In the genomic region with DNA sequence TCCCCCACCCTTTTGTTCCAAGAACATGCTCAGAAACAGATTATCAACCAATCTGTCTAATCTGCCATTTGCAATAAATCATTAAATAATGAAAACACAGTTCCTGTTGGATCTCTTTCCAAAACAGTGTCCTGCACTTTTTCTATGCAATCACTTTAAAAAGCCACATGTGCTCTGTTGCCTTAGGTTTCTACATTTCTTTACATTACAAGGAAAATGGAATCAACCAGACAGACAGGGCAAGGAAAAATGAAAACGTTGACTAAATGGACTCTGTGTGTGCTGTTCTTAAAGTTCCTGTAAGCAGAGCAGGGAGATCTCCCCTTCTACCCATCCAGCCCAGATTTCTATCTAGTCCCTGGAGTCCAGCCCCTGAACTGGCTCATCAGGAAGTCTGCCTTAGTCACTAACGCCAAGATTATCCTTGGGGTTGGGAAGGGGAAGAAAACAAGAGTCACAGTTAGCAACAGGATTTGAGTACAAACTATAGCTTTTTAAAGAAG, we compare ENCODE assay signal across 9 mouse cellular contexts. TPM values are rescaled to one million over a fixed set of nuclear protein-coding genes. Genes with fewer than 3 reads are reported as not detected.
DNase-seq lines count a peak whose midpoint lies in the region; ATAC-seq and TF ChIP-seq lines count a peak whose summit lies in the region.
"Had no signal": no experiment of that assay in that cellular context is flagged by ENCODE, and none has a peak within 500 bp of the region (broad histone marks: within the 10 kb centered on the region; RNA-seq: fewer than 3 reads in every experiment).

No protein-coding gene starts in this region.

- no peaks in the 10 kb centered on the region for H3K36me3 ChIP-seq in lung, postnatal 0 days (ENCODE audit: insufficient read depth, low read length)
- no peaks in the 10 kb centered on the region for H3K36me3 ChIP-seq in forebrain, embryonic 11.5 days (ENCODE audit: control insufficient read depth, insufficient read depth, low read length)
- no peaks in the 10 kb centered on the region for H3K36me3 ChIP-seq in macrophage (ENCODE audit: inconsistent target)
- no peaks in the 10 kb centered on the region for H3K36me3 ChIP-seq in stomach, postnatal 0 days (ENCODE audit: control insufficient read depth, insufficient read depth, low read length)

- no peak for DNase-seq in lung, postnatal 0 days (ENCODE audit: low spot score)
- DNase-seq in lung, postnatal 36 days, result no peak
- DNase-seq in forebrain, embryonic 11.5 days (ENCODE audit: low spot score), result no peak
- DNase-seq in stomach, postnatal 0 days (ENCODE audit: low spot score), result no peak
- DNase-seq in ovary, adult 18-20 months (ENCODE audit: low spot score), result no peak
- DNase-seq in thymus, postnatal 0 days (ENCODE audit: low spot score), result no peak
- DNase-seq: lung, embryonic 14.5 days had no signal

- no peak overlapping the region for H3K4me3 ChIP-seq in lung, postnatal 0 days (ENCODE audit: low read depth, low read length)
- no peak overlapping the region for H3K4me3 ChIP-seq in forebrain, embryonic 11.5 days (ENCODE audit: low read depth, low read length)
- H3K4me3 ChIP-seq in macrophage (ENCODE audit: inconsistent target), result no peak overlapping the region
- H3K4me3 ChIP-seq in stomach, postnatal 0 days (ENCODE audit: low read depth, low read length), result no peak overlapping the region

- TF ChIP-seq EP300 in lung, postnatal 0 days (IDR thresholded peaks at IDR 0.05), result no peak
- no peak for TF ChIP-seq EP300 in stomach, postnatal 0 days (optimal IDR thresholded peaks at IDR 0.05)

- no peak for ATAC-seq in lung, postnatal 0 days
- ATAC-seq in forebrain, embryonic 11.5 days (replicated peaks; ENCODE audit: low FRiP score), result no peak
- no peak for ATAC-seq in stomach, postnatal 0 days (ENCODE audit: low FRiP score, low TSS enrichment)
- ATAC-seq: Patski had no signal

- peak overlapping the region; percentile 14; the same call in 1 of the 2 replicates for H3K27ac ChIP-seq in lung, postnatal 0 days (ENCODE audit: low read length)
- H3K27ac ChIP-seq in forebrain, embryonic 11.5 days (ENCODE audit: low read depth, low read length), result peak overlapping the region; percentile 77
- H3K27ac ChIP-seq in macrophage, result peak overlapping the region; percentile 21; the same call in 1 of the 2 replicates
- peak overlapping the region; percentile 61 for H3K27ac ChIP-seq in stomach, postnatal 0 days (replicated peaks)

- no peaks in the 10 kb centered on the region for H3K9me3 ChIP-seq in lung, postnatal 0 days (ENCODE audit: low read length)
- H3K9me3 ChIP-seq in forebrain, embryonic 11.5 days (ENCODE audit: control insufficient read depth, low read length), result no peaks in the 10 kb centered on the region
- no peaks in the 10 kb centered on the region for H3K9me3 ChIP-seq in stomach, postnatal 0 days (ENCODE audit: control insufficient read depth, low read length)

- no peak for TF ChIP-seq CTCF in lung, postnatal 0 days (IDR thresholded peaks at IDR 0.05)
- no peak for TF ChIP-seq CTCF in stomach, postnatal 0 days (IDR thresholded peaks at IDR 0.05; ENCODE audit: low read depth)

- WGBS in lung, postnatal 0 days, result 20% methylated on average over 2 of the region's 2 CpGs
- WGBS in forebrain, embryonic 11.5 days, result 22% methylated on average over 2 of the region's 2 CpGs
- 15% methylated on average over 2 of the region's 2 CpGs for WGBS in macrophage (ENCODE audit: missing documents)
- 4% methylated on average over 2 of the region's 2 CpGs for WGBS in stomach, postnatal 0 days

- H3K27me3 ChIP-seq in lung, postnatal 0 days (replicated peaks; ENCODE audit: insufficient read depth, low read length), result no peaks in the 10 kb centered on the region
- no peaks in the 10 kb centered on the region for H3K27me3 ChIP-seq in forebrain, embryonic 11.5 days (ENCODE audit: control insufficient read depth, insufficient read depth, low read length)
- H3K27me3 ChIP-seq in stomach, postnatal 0 days (ENCODE audit: control insufficient read depth, insufficient read depth, low read length), result no peaks in the 10 kb centered on the region
- H3K27me3 ChIP-seq: Patski had no signal

- H3K79me2 ChIP-seq in macrophage (ENCODE audit: inconsistent target), result peaks cover 100% of the 10 kb centered on the region

- H3K9ac ChIP-seq in lung, postnatal 0 days (replicated peaks; ENCODE audit: low read depth), result no peak overlapping the region
- no peak overlapping the region for H3K9ac ChIP-seq in forebrain, embryonic 11.5 days (ENCODE audit: low read length)
- H3K9ac ChIP-seq in stomach, postnatal 0 days (ENCODE audit: low read length), result no peak overlapping the region
- H3K9ac ChIP-seq: lung, embryonic 14.5 days had no signal

- H3K4me1 ChIP-seq in lung, postnatal 0 days (ENCODE audit: insufficient read depth, low read depth, low read length), result no peaks in the 10 kb centered on the region; the same call in 1 of the 2 replicates
- H3K4me1 ChIP-seq in forebrain, embryonic 11.5 days (replicated peaks; ENCODE audit: control insufficient read depth, insufficient read depth, low read length), result peaks cover 10% of the 10 kb centered on the region; the same call in 1 of the 2 replicates
- no peaks in the 10 kb centered on the region; the same call in 1 of the 2 replicates for H3K4me1 ChIP-seq in stomach, postnatal 0 days (replicated peaks; ENCODE audit: control insufficient read depth, insufficient read depth)

- H3K4me2 ChIP-seq in lung, postnatal 0 days (replicated peaks; ENCODE audit: low read depth, low read length), result no peak overlapping the region
- no peak overlapping the region for H3K4me2 ChIP-seq in forebrain, embryonic 11.5 days (ENCODE audit: low read depth, low read length, severe bottlenecking)
- H3K4me2 ChIP-seq in stomach, postnatal 0 days (replicated peaks; ENCODE audit: low read depth), result no peak overlapping the region
- H3K4me2 ChIP-seq: lung, embryonic 14.5 days had no signal

RNA-seq across cellular contexts. Expression of a gene that starts 13.7 kb away (rescaled TPM):
- 39.1 and 45.0 TPM in 2 replicates for polyA plus RNA-seq in lung, postnatal 0 days (2015; fragmentation: Nextera tagmentation; extraction: Ambion mirVana)
- polyA plus RNA-seq in forebrain, embryonic 11.5 days (2014; fragmentation: Nextera tagmentation; extraction: Ambion mirVana), result 123 and 130 TPM in 2 replicates
- total RNA-seq in macrophage (2018; cell fraction: chromatin; rRNA removed), result 100 to 1,000 TPM in 21 of 26 experiments, 10 to 100 TPM in 5; 41.0 to 221 (median 158) TPM
- 10 to 100 TPM in 24 of 26 experiments, 1 to 10 TPM in 2; 7.8 to 25.0 (median 18.0) TPM for total RNA-seq in macrophage (2018; cell fraction: cytosol; rRNA removed)
- total RNA-seq in macrophage (2018; cell fraction: nucleus; rRNA removed), result 100 to 1,000 TPM in 2 of 26 experiments, 10 to 100 TPM in 24; 19.7 to 122 (median 58.3) TPM
- polyA plus RNA-seq in macrophage (2018), result 16.4 to 30.9 TPM (median 20.2 TPM) in 3 replicates
- 23.1 and 27.5 TPM in 2 replicates for polyA plus RNA-seq in stomach, postnatal 0 days (2015; fragmentation: Nextera tagmentation; extraction: Ambion mirVana)
- polyA plus RNA-seq in thymus, postnatal 0 days (2015; fragmentation: Nextera tagmentation; extraction: Ambion mirVana), result 50.4 and 53.6 TPM in 2 replicates

RNA-seq across cellular contexts. Expression of a gene that starts 29.3 kb away (rescaled TPM):
- polyA plus RNA-seq in lung, postnatal 0 days (2015; fragmentation: Nextera tagmentation; extraction: Ambion mirVana), result 174 and 180 TPM in 2 replicates
- polyA plus RNA-seq in forebrain, embryonic 11.5 days (2014; fragmentation: Nextera tagmentation; extraction: Ambion mirVana), result 14.1 and 16.8 TPM in 2 replicates
- 100 to 1,000 TPM; 126 to 299 (median 187) TPM for total RNA-seq in macrophage (2018; cell fraction: chromatin; rRNA removed)
- total RNA-seq in macrophage (2018; cell fraction: cytosol; rRNA removed), result 10 to 100 TPM; 27.1 to 45.4 (median 35.8) TPM
- 100 to 1,000 TPM in 24 of 26 experiments, 10 to 100 TPM in 2; 97.6 to 217 (median 179) TPM for total RNA-seq in macrophage (2018; cell fraction: nucleus; rRNA removed)
- polyA plus RNA-seq in macrophage (2018), result 31.6 to 60.4 TPM (median 40.5 TPM) in 3 replicates
- 94.7 and 105 TPM in 2 replicates for polyA plus RNA-seq in stomach, postnatal 0 days (2015; fragmentation: Nextera tagmentation; extraction: Ambion mirVana)
- polyA plus RNA-seq in thymus, postnatal 0 days (2015; fragmentation: Nextera tagmentation; extraction: Ambion mirVana), result 67.1 and 67.9 TPM in 2 replicates

RNA-seq across cellular contexts. Expression of a gene that starts 43.9 kb away (rescaled TPM):
- polyA plus RNA-seq in lung, postnatal 0 days (2015; fragmentation: Nextera tagmentation; extraction: Ambion mirVana), result 5.0 and 7.3 TPM in 2 replicates
- polyA plus RNA-seq in forebrain, embryonic 11.5 days (2014; fragmentation: Nextera tagmentation; extraction: Ambion mirVana), result 38.2 and 40.1 TPM in 2 replicates
- total RNA-seq in macrophage (2018; cell fraction: chromatin; rRNA removed), result 1 to 10 TPM in 23 of 26 experiments, under 1 TPM in 2, not detected in 1; 0.62 to 4.5 (median 1.8) TPM
- 1 to 10 TPM; 2.6 to 6.5 (median 4.5) TPM for total RNA-seq in macrophage (2018; cell fraction: cytosol; rRNA removed)
- total RNA-seq in macrophage (2018; cell fraction: nucleus; rRNA removed), result 1 to 10 TPM; 1.2 to 9.3 (median 2.1) TPM
- 4.4 to 23.2 TPM (median 5.6 TPM) in 3 replicates for polyA plus RNA-seq in macrophage (2018)
- 7.1 and 7.8 TPM in 2 replicates for polyA plus RNA-seq in stomach, postnatal 0 days (2015; fragmentation: Nextera tagmentation; extraction: Ambion mirVana)
- 16.1 TPM in 2 replicates for polyA plus RNA-seq in thymus, postnatal 0 days (2015; fragmentation: Nextera tagmentation; extraction: Ambion mirVana)

RNA-seq across cellular contexts. Expression of a gene that starts 56.5 kb away (rescaled TPM):
- polyA plus RNA-seq in lung, postnatal 0 days (2015; fragmentation: Nextera tagmentation; extraction: Ambion mirVana), result 12.3 and 13.3 TPM in 2 replicates
- polyA plus RNA-seq in forebrain, embryonic 11.5 days (2014; fragmentation: Nextera tagmentation; extraction: Ambion mirVana), result 32.4 and 34.6 TPM in 2 replicates
- 10 to 100 TPM in 9 of 26 experiments, 1 to 10 TPM in 15, under 1 TPM in 2; 0.76 to 16.7 (median 6.5) TPM for total RNA-seq in macrophage (2018; cell fraction: chromatin; rRNA removed)
- 1 to 10 TPM; 1.5 to 9.4 (median 5.9) TPM for total RNA-seq in macrophage (2018; cell fraction: cytosol; rRNA removed)
- total RNA-seq in macrophage (2018; cell fraction: nucleus; rRNA removed), result 10 to 100 TPM in 5 of 26 experiments, 1 to 10 TPM in 19, under 1 TPM in 2; 0.48 to 16.7 (median 3.5) TPM
- polyA plus RNA-seq in macrophage (2018), result 5.7 to 9.6 TPM (median 7.8 TPM) in 3 replicates
- 12.1 TPM in 2 replicates for polyA plus RNA-seq in stomach, postnatal 0 days (2015; fragmentation: Nextera tagmentation; extraction: Ambion mirVana)
- polyA plus RNA-seq in thymus, postnatal 0 days (2015; fragmentation: Nextera tagmentation; extraction: Ambion mirVana), result 25.1 and 27.9 TPM in 2 replicates

Comparison
In these comparisons a context has a peak if more than half of its experiments do, and no peak if none do; other contexts are left out.
1. H3K27ac ChIP-seq: peak in every context shown above with its lines; median percentile 77 in forebrain, embryonic 11.5 days; 61 in stomach, postnatal 0 days; 21 in macrophage; 14 in lung, postnatal 0 days.